Mouse (Mus musculus) erythroblast, embryonic 14.5 days (primary cell): ENCODE data around the gene Fcamr.

ENCODE experiments used
- GATA1 ChIP-seq: IDR thresholded peaks from 2 replicates; pipeline ENCODE4 v1.6.1; 2012; ENCODE audit warnings: low read length, inconsistent platforms, mixed read lengths
- TAL1 ChIP-seq: IDR thresholded peaks from 3 replicates; pipeline ENCODE4 v1.6.1; 2012; ENCODE audit warnings: low read length, inconsistent platforms, mixed read lengths

DNA sequence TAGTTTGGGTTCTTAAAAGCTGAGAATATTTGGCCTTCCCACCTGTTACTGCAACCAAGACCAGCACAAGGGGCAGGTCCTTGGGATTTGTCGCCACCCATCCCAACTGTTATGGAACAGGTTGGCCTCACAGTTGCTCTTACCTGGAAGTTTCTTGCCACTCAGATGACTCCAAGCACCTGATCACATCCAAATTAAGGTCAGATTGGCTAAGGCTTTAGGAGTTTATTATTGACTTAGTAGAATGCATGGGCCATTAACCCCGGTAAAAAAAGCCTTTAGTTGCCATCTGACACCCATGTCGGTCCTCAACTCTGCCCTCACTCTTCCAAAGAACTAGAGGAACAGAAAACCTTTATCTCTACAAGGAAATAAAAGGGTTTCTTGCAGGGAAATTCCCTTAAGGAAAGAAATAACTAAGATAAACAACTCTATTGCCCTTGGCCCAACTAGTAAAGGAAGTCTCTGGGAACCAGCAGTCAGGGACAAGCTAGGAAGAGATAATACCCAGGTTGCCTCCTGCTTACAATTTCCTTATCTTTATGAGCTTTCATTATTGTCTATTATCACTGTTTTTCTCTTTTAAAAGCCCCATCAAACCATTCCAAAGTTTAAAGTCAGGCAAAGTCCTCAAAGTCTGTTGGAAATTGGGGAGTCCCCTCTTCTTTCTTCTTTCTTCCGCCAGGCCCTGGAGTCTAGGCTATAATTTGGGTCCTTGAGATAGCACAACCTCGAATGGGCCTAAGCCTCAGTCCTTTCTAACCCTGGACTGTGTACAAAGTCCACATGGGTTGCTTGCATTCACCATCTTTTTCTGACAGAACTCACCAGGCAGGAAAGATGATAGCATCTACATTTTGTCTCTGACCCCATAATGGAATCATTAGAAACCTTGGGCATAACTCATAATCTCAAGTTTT is 31.8 kb downstream of the Fcamr start:
- TF ChIP-seq GATA1: no peak
- no peak for TF ChIP-seq TAL1
